Mouse (Mus musculus) lung, adult 18-20 months (tissue): Measurements from ENCODE around the gene Pdha2.

Source experiments
- DNase-seq, 2 experiments: peaks; one replicate each; pipeline ENCODE4 v3.0.0; 2022; ENCODE audit warnings: mixed read lengths in 2 of 2

Gene Pdha2

DNA sequence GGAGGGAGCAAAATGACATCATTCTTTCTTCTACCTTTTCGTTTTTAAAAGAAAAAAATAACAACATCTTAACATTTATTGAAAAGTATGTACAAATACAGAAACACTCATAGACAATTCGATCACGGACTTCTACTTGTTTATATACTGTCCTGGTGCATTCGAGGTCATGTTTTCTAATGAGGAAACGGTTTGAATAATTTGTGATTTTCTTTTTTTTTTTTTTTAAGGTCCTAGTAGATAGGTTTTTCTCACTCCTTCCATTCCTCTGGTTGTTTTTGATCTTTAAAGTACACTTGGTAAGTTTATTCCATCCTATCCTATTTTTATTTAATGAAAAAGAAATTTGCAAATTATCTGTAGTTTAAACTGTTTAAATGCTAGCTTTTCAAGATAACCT is at the start of gene Pdha2:
Gene Pdha2, minus strand, starts transcription at position 101 of the 400 bp plus-strand sequence.
- no peak for DNase-seq

- no peak for DNase-seq
Measured at GRCm38 (mm10) chr3:141260518-141260917, 48.4 kb upstream of the Pdha2 start.

DNA sequence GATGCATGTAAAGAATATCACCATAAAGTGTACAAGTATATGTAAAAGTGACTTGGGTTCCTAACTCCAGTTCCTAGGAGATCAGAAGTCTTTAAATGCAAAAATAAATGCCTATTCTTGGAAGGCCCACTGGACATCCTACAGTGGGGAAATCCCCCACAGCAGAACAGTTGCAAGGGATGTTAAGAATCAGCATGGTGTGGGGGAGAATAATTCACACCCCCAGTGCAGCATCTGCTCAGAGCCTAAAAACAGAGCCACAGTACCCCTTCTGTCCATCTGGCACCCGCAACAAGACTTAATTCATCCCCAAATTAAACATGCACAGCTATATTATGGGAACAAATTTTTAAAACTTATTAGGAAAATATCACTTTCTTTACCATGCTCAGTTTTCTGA is 39.3 kb upstream of the Pdha2 start:
- no peak for DNase-seq

- no peak for DNase-seq
Measured at GRCm38 (mm10) chr3:141244725-141245298, 32.7 kb upstream of the Pdha2 start.

DNA sequence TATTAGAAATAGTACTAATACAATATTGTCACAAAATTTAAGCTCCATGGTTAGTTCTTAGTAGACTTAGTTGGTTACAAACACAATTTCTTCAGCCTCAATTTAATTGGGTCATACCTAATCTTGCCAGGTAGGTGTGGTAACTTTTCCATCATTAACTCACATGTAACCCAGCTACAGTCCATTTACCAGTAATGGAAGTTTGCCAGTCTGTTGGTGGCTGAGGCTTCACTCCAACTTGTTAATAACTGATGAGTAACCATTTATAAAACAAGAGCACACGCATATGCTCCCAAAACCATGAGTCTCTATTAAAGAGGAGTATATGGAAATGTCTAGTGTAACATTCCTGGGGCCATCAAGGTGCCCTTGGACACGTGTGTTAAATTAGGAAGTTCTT is 25.9 kb upstream of the Pdha2 start:
- DNase-seq: no peak

GRCm38 (mm10) chr3:141229148-141229547 is 17.0 kb upstream of the Pdha2 start:
- DNase-seq: no peak

- no peak for DNase-seq
Measured at GRCm38 (mm10) chr3:141222339-141222738, 10.2 kb upstream of the Pdha2 start.

GRCm38 (mm10) chr3:141218561-141218960 is 6.4 kb upstream of the Pdha2 start:
- peak in 1 of 2 experiments; percentile 5 for DNase-seq

GRCm38 (mm10) chr3:141216999-141217398 is 4.8 kb upstream of the Pdha2 start:
- no peak for DNase-seq

DNA sequence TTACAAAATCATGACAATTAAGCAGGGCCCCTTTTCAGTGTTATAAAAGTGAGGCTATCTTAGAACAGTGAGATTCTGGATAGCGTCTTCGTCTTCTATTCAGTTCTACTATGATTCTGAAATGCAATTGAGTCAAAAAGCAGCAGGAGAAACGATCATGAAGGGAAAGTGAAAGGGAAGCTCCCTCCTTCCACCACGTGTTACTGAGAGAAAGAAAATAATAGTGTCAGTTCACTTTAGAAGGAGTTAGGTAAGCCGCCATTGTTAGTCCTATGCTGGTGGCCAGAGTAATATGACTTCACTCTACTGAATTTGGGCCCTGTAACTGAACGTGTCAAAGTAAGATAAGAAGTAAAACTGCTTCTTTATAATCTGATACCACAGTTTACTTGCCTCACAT is 4.1 kb upstream of the Pdha2 start:
- no peak for DNase-seq

DNA sequence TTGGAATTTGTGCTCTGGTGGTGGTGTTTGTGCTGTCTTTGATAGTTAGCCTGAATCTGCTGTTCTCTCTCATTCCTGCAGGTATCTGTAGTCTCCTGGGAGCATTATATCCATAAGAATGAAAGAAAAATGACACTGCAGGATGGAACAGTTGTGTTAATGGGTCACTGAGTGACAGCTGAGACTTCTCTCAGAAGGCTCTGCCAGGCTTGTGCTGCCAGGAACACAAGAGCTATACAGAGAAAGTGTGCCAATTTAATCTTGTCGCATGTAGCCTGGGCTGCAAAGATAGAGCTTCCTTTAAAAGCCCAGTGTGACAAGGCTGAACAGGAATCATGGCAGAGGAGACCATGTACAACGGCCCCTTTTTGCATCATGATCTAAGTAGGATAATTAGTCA is 2.6 kb upstream of the Pdha2 start:
- DNase-seq: no peak

DNA sequence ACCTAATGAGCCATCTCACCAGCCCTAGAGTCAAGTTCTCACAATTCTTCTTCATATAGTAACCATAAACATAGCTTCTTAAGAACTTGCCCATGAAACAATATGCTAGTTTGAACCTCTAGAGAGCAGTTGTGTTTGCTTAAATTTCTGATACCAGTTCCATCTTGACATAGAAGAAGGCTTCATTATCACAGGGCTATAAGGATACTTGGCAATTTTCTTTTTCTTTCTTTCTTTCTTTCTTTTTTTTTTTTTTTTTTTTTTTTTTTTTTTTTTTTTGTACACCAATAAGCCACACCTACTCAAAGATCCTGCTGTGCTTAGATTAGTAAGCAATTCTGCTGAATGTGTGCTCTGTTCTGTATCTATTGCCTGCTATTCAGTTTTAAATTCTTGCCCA is 2.0 kb upstream of the Pdha2 start:
- no peak for DNase-seq

- DNase-seq: no peak
Measured at GRCm38 (mm10) chr3:141211644-141212043, 511 bp downstream of the Pdha2 start.

DNA sequence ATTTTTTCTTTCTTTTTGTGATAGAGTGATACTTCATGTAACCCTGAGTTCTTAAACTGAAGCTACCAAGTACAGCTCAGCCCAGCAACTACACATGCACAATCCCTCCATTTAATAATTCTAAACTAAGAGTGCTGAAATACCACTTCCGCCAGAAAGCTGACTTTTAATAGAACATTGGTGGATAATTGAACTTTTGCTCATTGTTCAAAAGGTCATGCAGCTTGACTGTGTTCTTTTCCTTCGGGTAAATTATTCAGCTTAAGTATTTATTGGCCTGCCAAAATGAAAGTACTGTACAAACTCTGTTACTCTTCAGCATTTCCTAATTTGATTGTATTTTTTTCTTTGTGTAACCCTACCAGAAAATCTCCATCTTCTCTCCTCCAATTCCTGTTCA is 10.4 kb downstream of the Pdha2 start:
- DNase-seq: no peak

DNA sequence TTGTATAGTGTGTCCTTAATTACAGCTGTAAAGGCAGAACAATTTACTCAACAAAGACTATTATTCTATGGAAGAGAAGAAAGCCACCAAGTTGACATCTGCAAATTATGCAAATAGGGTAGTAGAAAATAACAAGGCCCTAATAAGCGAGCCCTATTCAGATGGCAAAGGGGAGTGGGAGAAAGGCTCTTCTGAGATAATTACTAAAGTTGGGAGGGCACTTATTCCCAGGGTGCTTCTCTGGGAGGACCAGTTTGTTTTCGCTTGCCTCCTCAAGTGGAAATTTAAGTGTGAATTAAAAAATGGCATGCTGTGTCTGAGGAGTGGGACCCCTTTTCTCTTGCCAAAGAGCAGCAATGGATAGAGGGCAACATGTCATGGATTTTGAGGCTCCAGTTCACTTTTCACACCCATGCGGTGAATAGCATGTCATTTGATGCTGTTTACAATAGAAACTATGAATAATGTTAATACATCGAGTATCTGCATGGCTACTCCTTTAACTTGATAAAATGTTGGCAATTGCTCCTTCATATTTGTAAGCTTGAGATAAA is 14.8 kb downstream of the Pdha2 start:
- DNase-seq: no peak

DNA sequence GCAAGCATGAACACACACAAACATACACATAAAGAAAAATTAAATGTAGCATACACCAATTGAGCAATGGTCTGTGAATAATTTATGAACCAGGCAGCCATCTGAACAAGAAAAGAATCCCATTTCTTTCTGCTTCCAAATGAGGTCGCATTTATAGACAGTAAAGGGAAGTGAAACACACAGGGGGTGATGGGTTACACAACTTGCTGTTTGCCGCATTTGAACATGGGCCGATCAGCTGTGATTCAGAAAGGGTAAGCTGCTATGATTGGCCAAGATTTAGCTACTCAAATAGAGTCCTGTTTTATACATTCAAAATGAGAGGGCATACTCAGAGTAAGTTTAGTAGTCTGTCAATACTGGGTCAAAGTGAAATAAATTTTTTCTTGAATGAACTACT is 20.5 kb downstream of the Pdha2 start:
- no peak for DNase-seq

- DNase-seq: no peak
Measured at GRCm38 (mm10) chr3:141190429-141190828, 21.7 kb downstream of the Pdha2 start.

DNA sequence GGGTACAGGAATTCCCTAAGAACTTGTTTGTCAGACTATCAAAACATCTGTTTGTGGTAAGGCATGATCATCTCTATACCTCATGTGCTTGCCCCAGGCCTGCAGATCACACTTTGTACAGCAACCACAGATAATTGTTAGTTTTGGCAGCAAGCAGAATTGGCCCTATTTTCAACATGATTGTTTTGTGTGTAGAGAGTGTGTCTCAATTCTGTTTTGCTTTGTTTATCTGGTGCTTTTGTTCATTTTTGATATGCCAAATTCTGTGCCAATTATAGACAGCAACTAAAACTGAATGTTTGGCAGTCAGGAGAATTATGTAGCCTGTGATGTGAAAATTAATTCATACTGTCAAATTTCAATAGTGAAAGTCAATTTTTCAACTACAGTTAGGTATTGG is 51.2 kb downstream of the Pdha2 start:
- DNase-seq: no peak
